Mouse (Mus musculus) forebrain, embryonic 13.5 days (tissue): ENCODE measurements around the gene Sf3b3. TPM values are rescaled to one million over a fixed set of nuclear protein-coding genes. Genes with fewer than 3 reads are reported as not detected.

Experiments used
- ATAC-seq: fragments of 200-750 bp; cut with Nextera tagmentation; 2 replicates; pipeline ENCODE4 v1.8.0; 2017
- H3K27ac ChIP-seq: fragments of 300-500 bp; sonication (generic); 2 replicates; pipeline ENCODE4 v1.5.1; 2015; ENCODE audit warnings: inconsistent platforms, mild to moderate bottlenecking, moderate library complexity
- H3K27me3 ChIP-seq: fragments of 300-500 bp; sonication (generic); 2 replicates; pipeline ENCODE4 v1.6.1; 2015; ENCODE audit warnings: mild to moderate bottlenecking, inconsistent platforms
- H3K36me3 ChIP-seq: fragments of 300-500 bp; sonication (generic); 2 replicates; pipeline ENCODE4 v1.6.1; 2015; ENCODE audit warnings: mild to moderate bottlenecking, inconsistent platforms; ENCODE audit not compliant: poor library complexity, severe bottlenecking
- H3K4me1 ChIP-seq: fragments of 300-500 bp; sonication (generic); 2 replicates; pipeline ENCODE4 v1.6.1; 2015; ENCODE audit warnings: inconsistent platforms
- H3K4me2 ChIP-seq: fragments of 300-500 bp; sonication (generic); 2 replicates; pipeline ENCODE4 v1.6.1; 2015; ENCODE audit warnings: inconsistent platforms, mild to moderate bottlenecking, moderate library complexity
- H3K4me3 ChIP-seq: fragments of 300-500 bp; sonication (generic); 2 replicates; pipeline ENCODE4 v1.5.1; 2015; ENCODE audit warnings: mild to moderate bottlenecking, inconsistent platforms
- H3K9ac ChIP-seq: fragments of 300-500 bp; sonication (generic); 2 replicates; pipeline ENCODE4 v1.6.1; 2015; ENCODE audit warnings: mild to moderate bottlenecking, inconsistent platforms
- H3K9me3 ChIP-seq: fragments of 300-500 bp; sonication (generic); replicated peaks from 2 replicates; pipeline ENCODE4 v1.6.1; 2016; ENCODE audit warnings: inconsistent platforms
- WGBS: fragments of 180-500 bp; shearing (Covaris S2); methylation state at CpG from one replicate; pipeline ENCODE4 v1.1.7; 2015; 5-methylcytosine and 5-hydroxymethylcytosine counted together
- polyA plus RNA-seq: library from polyadenylated mRNA; unstranded; fragments of >200 nt; fragmentation: Nextera tagmentation; extraction: Ambion mirVana; gene quantifications from 2 replicates; pipeline ENCODE4 v1.2.1, GENCODE M21; 2015

Gene Sf3b3
- polyA plus RNA-seq: 136 and 153 TPM in 2 replicates

DNA sequence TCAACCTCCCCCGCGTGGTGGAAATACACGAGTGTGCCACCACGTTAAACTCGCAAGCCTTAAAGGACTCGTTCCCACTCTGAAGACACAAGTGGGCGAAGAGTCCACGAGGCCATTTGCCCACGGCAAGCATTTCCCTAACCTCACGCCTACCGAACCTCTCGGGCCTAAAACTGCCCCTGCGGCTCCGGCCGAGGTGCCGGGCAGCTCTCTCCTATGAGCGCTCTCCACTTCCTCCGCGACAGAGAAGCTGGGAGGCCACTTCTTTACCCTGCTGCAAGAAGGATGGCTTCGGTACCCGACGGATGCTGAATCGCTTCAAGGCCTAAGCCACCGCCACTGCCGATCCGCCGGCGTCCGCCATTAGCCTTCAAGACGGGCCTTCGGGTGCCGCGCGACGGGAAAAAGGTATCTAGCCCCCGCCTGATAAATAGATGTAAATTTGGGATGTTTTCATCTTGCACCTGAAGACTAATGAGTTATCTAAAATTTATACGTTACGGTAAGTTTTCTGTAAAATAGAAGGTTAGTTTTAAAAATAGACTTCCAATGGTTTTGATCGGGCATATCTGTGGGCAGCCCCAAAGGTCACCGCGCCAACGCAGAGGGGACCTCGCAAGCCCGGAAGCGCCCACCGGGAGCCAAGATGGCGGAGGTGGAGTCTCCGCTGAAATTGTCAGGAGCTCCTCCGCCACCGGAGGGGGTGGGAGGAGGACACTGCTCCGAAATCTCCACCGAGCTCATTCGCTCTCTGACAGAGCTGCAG is at the start of gene Sf3b3, which contains the start of gene Cog4:
Gene Sf3b3, minus strand, starts transcription at position 383 of the 766 bp plus-strand sequence.
Gene Cog4, plus strand, starts transcription at position 196 of the 766 bp plus-strand sequence.
- Histone ChIP-seq H3K27me3 (no peaks in the 10 kb centered on the region), H3K9me3 (no peaks in the 10 kb centered on the region), H3K4me2 (peak within 1 kb of the TSS; percentile 86), H3K4me1 (peaks cover 31% of the 10 kb centered on the region), H3K27ac (peak within 1 kb of the TSS; percentile 88), H3K9ac (peak within 1 kb of the TSS; percentile 97), H3K36me3 (peaks cover 53% of the 10 kb centered on the region), H3K4me3 (peak within 1 kb of the TSS; percentile 92)
- under 1% methylated on average over 53 of the region's 53 CpGs for WGBS
- peak; percentile 94 for ATAC-seq

DNA sequence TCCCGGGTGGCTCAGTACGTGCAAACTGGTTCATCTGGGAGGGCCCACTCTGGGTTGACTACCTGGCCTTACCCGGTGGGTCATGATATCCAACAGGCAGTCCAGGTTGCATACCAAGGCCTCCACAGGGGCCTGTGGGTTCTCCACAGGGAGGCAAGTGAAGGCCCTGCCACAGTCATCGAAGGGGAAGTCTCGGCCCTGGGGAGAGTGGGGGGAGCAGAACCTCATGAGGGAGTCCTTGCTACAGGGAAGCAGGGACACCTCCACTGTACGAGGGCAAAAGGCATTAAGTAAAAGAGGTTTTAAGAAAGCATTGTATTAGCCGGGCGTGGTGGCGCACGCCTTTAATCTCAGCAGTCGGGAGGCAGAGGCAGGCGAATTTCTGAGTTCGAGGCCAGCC is 49.2 kb upstream of the Sf3b3 start:
- no peak for ATAC-seq
- H3K4me2 ChIP-seq: no peak overlapping the region
- H3K36me3 ChIP-seq: peaks cover 33% of the 10 kb centered on the region
- no peaks in the 10 kb centered on the region for H3K9me3 ChIP-seq
- no peaks in the 10 kb centered on the region for H3K4me1 ChIP-seq
- no peak overlapping the region for H3K9ac ChIP-seq
- no peak overlapping the region for H3K27ac ChIP-seq
- no peaks in the 10 kb centered on the region for H3K27me3 ChIP-seq
- H3K4me3 ChIP-seq: no peak overlapping the region
- 95% methylated on average over 13 of the region's 13 CpGs for WGBS

DNA sequence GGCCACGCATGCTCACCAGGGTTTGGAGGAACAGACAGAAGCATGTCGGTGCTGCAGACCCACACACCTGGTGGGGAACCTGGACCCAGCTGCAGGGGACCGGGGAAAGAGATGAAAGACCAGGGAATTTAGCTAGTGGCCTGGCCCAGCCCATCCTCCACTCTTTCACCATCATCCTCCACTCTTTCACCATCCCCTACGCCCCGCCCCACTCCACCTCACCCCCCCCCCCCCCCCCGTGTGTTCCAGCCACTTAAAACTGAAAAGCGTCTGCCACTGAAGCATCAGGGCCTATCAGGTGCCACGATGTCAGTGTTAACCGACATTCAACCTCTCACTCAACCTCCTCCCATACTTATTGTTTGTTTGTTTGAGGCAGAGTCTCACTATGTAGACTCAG is 48.7 kb upstream of the Sf3b3 start:
- no peaks in the 10 kb centered on the region for H3K9me3 ChIP-seq
- H3K4me2 ChIP-seq: no peak overlapping the region
- no peak overlapping the region for H3K9ac ChIP-seq
- H3K27me3 ChIP-seq: no peaks in the 10 kb centered on the region
- no peak overlapping the region for H3K4me3 ChIP-seq
- no peaks in the 10 kb centered on the region for H3K4me1 ChIP-seq
- no peak for ATAC-seq
- 93% methylated on average over 8 of the region's 9 CpGs for WGBS
- no peak overlapping the region for H3K27ac ChIP-seq
- peaks cover 33% of the 10 kb centered on the region for H3K36me3 ChIP-seq

DNA sequence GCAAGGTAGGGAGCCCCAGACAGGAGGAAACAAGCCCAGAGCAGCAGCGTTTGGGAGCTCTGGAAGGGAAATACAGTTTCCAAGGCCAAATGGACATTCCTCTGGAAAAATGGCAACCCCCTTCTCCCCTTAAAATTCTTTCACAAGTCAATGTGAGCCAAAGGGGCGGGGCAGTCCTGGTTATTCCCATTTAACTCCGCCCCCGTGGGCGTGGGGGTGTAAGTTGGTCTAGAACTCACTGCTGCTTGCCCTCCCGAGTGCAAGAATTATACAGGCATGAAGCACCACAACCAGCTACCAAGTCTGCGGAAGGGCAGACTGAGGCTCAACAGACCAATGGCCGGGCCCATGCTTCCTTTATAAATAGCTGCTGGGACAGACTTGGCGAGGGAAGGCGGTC is 48.3 kb upstream of the Sf3b3 start:
- 87% methylated on average over 10 of the region's 10 CpGs for WGBS
- ATAC-seq: no peak
- Histone ChIP-seq H3K4me3 (no peak overlapping the region), H3K4me2 (no peak overlapping the region), H3K9ac (no peak overlapping the region), H3K27me3 (no peaks in the 10 kb centered on the region), H3K4me1 (no peaks in the 10 kb centered on the region), H3K36me3 (peaks cover 36% of the 10 kb centered on the region), H3K27ac (no peak overlapping the region), H3K9me3 (no peaks in the 10 kb centered on the region)

DNA sequence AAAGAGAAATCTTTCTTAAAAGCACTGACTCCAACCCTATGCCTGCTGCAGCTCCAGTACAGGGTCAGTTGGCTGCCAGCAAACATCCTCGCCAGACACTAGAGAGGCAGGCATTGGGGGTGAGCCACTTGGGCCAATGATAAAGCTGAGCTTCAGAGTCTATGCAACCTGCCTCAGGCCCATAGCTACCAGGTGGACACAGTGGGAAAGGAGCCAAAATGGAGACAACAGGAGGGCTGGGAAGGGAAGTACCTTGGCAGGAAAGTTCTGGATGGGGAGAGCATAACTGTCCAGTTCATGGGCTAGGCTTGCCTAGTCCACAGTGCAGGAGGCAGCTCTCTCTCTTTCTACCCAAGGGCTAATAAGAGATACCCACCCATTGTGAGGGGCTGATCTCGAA is 46.3 kb upstream of the Sf3b3 start:
- Histone ChIP-seq H3K9ac (no peak overlapping the region), H3K27ac (no peak overlapping the region), H3K36me3 (peaks cover 43% of the 10 kb centered on the region), H3K27me3 (no peaks in the 10 kb centered on the region), H3K4me2 (no peak overlapping the region), H3K4me1 (no peaks in the 10 kb centered on the region), H3K4me3 (no peak overlapping the region), H3K9me3 (no peaks in the 10 kb centered on the region)
- 92% methylated on average over 2 of the region's 2 CpGs for WGBS
- no peak for ATAC-seq

DNA sequence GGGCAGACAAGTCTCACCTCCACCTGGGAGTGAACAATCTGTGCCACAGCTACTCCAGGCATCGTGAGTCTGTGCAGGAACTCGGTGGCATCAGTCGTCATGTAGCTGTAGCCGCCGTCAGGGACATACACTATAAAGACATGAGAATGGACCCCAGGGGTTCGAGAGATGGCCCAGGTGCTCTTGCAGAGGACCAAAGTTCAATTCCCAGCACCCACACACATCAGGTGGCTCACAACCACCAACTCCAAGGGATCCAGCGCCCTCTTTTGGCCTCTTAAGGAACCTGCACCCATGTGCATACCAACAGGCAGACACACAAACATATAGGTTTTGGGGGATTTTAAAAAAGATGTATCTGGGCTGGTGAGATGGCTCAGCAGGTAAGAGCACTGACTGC is 45.5 kb upstream of the Sf3b3 start:
- Histone ChIP-seq H3K4me3 (no peak overlapping the region), H3K9ac (no peak overlapping the region), H3K27ac (no peak overlapping the region), H3K27me3 (no peaks in the 10 kb centered on the region), H3K4me1 (no peaks in the 10 kb centered on the region), H3K9me3 (no peaks in the 10 kb centered on the region), H3K4me2 (no peak overlapping the region), H3K36me3 (peaks cover 49% of the 10 kb centered on the region)
- WGBS: 86% methylated on average over 7 of the region's 7 CpGs
- no peak for ATAC-seq

DNA sequence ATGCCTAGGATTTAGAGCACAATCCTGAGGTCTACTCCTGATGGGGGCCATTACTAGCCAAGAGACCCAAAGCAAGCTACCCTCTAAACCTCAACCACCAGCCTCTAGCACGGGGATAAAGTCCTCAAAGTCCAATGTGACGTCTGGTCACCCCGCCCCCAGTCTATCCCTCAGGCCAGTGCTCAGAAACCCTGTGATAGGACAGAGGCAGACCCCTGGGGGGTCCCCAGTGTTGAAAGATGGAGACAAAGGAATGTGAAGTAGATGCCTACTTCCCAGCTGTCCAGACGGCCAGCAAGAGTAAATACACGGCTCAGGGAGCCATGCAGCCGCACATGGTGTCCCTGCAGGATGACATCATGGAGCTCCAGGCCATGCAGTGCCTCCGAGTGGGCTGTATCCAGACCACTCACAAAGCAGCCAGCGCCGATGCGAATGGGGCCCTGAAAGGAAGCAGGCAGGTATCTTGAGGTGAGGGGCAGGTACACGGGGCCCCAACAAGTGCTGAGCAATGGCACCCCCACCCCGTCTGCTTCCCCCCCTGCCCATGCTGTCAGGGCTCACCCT is 43.4 kb upstream of the Sf3b3 start:
- Histone ChIP-seq H3K9me3 (no peaks in the 10 kb centered on the region), H3K27ac (no peak overlapping the region), H3K4me3 (no peak overlapping the region), H3K36me3 (peaks cover 69% of the 10 kb centered on the region), H3K4me2 (no peak overlapping the region), H3K27me3 (no peaks in the 10 kb centered on the region), H3K9ac (no peak overlapping the region), H3K4me1 (no peaks in the 10 kb centered on the region)
- WGBS: 77% methylated on average over 12 of the region's 12 CpGs
- ATAC-seq: no peak

DNA sequence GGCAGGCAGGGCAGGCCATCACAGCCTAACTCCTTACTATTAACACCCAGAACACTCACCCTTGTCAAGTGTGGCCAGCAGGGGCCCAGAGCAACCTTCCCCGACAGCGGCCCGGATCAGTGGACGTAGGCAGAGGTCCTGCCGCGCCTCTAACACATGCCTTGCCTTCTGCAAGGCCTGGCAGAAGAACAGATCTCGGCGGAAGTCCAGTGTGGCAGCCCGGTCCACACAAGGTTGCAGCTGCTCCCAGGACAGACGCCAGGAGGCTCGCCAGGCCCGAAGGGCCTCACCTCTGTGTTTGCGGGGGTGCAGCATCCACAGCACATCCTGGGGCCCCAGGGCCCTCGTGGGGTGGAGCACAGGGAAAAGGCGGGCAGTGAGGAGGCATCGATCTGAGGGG is 42.3 kb upstream of the Sf3b3 start:
- H3K4me2 ChIP-seq: no peak overlapping the region
- no peaks in the 10 kb centered on the region for H3K9me3 ChIP-seq
- peaks cover 73% of the 10 kb centered on the region for H3K36me3 ChIP-seq
- no peak overlapping the region for H3K4me3 ChIP-seq
- 95% methylated on average over 16 of the region's 16 CpGs for WGBS
- no peaks in the 10 kb centered on the region for H3K4me1 ChIP-seq
- ATAC-seq: no peak
- no peak overlapping the region for H3K9ac ChIP-seq
- no peak overlapping the region for H3K27ac ChIP-seq
- H3K27me3 ChIP-seq: no peaks in the 10 kb centered on the region

DNA sequence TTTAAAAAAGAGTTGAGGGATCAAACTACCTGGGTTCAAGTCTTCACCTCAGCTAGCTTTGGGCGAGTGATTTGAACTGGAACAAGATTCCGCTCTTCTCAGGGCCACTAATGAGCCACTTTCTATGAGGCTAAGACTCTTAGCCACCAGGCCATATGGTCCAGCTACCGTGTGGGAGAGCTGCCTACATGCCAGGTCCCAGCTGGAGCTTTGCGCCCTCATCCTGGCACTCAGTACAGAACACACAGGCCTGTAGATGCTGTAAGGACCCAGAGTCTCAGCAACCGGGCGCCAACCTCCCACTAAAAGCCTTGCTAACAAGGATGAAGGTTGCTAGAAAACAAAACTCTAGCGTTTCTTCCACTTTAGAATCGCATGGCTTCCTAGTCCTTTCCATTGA is 41.9 kb upstream of the Sf3b3 start:
- ATAC-seq: no peak
- Histone ChIP-seq H3K9ac (no peak overlapping the region), H3K27me3 (no peaks in the 10 kb centered on the region), H3K4me3 (no peak overlapping the region), H3K36me3 (peaks cover 75% of the 10 kb centered on the region), H3K4me1 (no peaks in the 10 kb centered on the region), H3K9me3 (no peaks in the 10 kb centered on the region), H3K27ac (no peak overlapping the region), H3K4me2 (no peak overlapping the region)
- 93% methylated on average over 8 of the region's 8 CpGs for WGBS

DNA sequence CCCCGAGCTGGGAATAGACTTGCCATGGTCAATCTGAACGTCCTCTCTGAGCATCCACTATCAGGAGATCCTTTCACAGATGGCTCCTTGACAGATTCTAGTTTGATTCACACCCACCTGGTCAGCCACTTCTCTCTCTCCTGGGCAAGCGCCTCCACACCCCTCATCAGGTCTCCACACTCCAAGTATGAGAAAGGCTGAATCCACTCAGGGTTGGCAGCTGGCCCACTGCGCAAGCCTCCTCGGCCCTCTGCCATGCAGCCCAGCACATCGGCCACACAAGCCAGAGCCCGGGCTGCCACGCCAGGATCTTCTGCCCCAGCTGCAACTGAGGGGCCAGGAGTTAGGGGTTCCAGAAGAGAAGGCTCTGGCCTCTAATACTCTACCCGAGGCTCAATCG is 41.0 kb upstream of the Sf3b3 start:
- 91% methylated on average over 10 of the region's 10 CpGs for WGBS

DNA sequence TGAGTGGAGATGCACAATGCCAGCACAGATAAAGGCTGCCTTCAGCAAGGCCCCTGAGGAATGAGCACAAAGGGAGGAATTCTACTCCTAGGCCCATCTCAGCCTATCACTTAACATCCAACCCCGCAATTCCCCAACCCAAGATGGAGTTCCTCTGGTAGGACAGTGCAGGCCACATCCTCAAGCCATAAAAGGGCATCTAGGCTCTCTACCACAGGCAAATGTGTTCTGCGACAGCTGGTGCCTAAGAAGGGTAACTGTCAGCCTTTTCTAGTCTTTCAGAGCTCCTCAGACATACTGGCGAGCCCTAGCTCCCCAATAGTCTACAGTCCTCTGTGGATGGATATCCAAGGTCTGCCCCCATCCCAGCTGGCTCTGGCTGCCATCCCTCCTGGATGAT is 40.0 kb upstream of the Sf3b3 start:
- ATAC-seq: no peak
- no peak overlapping the region for H3K9ac ChIP-seq
- H3K27ac ChIP-seq: no peak overlapping the region
- H3K4me3 ChIP-seq: no peak overlapping the region
- no peaks in the 10 kb centered on the region for H3K9me3 ChIP-seq
- 95% methylated on average over 3 of the region's 3 CpGs for WGBS
- no peaks in the 10 kb centered on the region for H3K27me3 ChIP-seq
- no peaks in the 10 kb centered on the region for H3K4me1 ChIP-seq
- no peak overlapping the region for H3K4me2 ChIP-seq
- peaks cover 85% of the 10 kb centered on the region for H3K36me3 ChIP-seq

More for the DNA sequence above, 41.0 kb upstream of the Sf3b3 start:
- H3K36me3 ChIP-seq: peaks cover 76% of the 10 kb centered on the region
- no peaks in the 10 kb centered on the region for H3K9me3 ChIP-seq
- no peaks in the 10 kb centered on the region for H3K27me3 ChIP-seq
- no peak overlapping the region for H3K4me3 ChIP-seq
- no peak for ATAC-seq
- no peak overlapping the region for H3K9ac ChIP-seq
- no peaks in the 10 kb centered on the region for H3K4me1 ChIP-seq
- H3K27ac ChIP-seq: no peak overlapping the region
- H3K4me2 ChIP-seq: no peak overlapping the region

DNA sequence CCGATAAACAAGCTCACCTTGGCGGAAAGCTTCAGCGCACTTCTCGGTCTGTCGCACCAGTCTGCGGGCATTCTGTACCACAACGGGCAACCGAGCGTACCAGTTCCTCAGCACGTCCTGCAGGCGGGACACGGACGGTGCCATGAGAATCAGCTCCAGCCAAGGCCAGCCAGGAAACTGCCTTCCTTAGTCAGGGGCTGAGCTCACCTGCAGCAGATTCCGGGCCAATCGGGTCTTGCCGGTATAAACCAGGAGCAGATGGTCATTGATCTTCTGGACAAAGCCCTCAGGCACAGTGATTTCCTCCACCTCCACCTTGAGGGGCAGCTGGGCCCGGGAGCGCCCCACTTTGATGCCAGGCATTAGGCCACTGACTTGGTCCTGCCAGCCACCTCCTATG is 37.2 kb upstream of the Sf3b3 start:
- Histone ChIP-seq H3K4me2 (no peak overlapping the region), H3K4me3 (no peak overlapping the region), H3K4me1 (no peaks in the 10 kb centered on the region), H3K9ac (no peak overlapping the region), H3K36me3 (peaks cover 100% of the 10 kb centered on the region), H3K27ac (no peak overlapping the region), H3K9me3 (no peaks in the 10 kb centered on the region), H3K27me3 (no peaks in the 10 kb centered on the region)
- 95% methylated on average over 18 of the region's 18 CpGs for WGBS
- no peak for ATAC-seq
